Mouse (Mus musculus) mouse trophoblast stem cell (cell line): Measurements from ENCODE around the gene A730009L09Rik.

ENCODE experiments used
- in situ Hi-C, 2 experiments: fragments of 300-500 bp; cut with MseI, MboI; formaldehyde crosslinking; loops; 2 replicates in 1 of 2; 3 replicates in 1 of 2; pipeline ENCODE4 v1.15.1; 2025

Gene A730009L09Rik

GRCm38 (mm10) chr16:84514821-84515220 is at the start of gene A730009L09Rik:
Gene A730009L09Rik (plus strand): TSS chr16:84515121.
- in situ Hi-C loops, result no loop called here

- in situ Hi-C loops, result no loop called here
Measured at GRCm38 (mm10) chr16:84465581-84466165, 49.2 kb upstream of the A730009L09Rik start.

- in situ Hi-C loops, result no loop called here
Measured at GRCm38 (mm10) chr16:84468898-84469297, 46.0 kb upstream of the A730009L09Rik start.

- in situ Hi-C loops, result no loop called here
Measured at GRCm38 (mm10) chr16:84469994-84470393, 44.9 kb upstream of the A730009L09Rik start.

- in situ Hi-C loops, result no loop called here
Measured at GRCm38 (mm10) chr16:84473406-84473805, 41.5 kb upstream of the A730009L09Rik start.

GRCm38 (mm10) chr16:84474712-84475111 is 40.2 kb upstream of the A730009L09Rik start:
- in situ Hi-C loops, result no loop called here

GRCm38 (mm10) chr16:84476948-84477347 is 38.0 kb upstream of the A730009L09Rik start:
- in situ Hi-C loops, result no loop called here

GRCm38 (mm10) chr16:84477528-84477927 is 37.4 kb upstream of the A730009L09Rik start:
- in situ Hi-C loops, result no loop called here

GRCm38 (mm10) chr16:84477952-84478351 is 37.0 kb upstream of the A730009L09Rik start:
- in situ Hi-C loops, result no loop called here

GRCm38 (mm10) chr16:84485931-84486330 is 29.0 kb upstream of the A730009L09Rik start:
- in situ Hi-C loops, result no loop called here

- in situ Hi-C loops, result no loop called here
Measured at GRCm38 (mm10) chr16:84494818-84495217, 20.1 kb upstream of the A730009L09Rik start.

GRCm38 (mm10) chr16:84495438-84495837 is 19.5 kb upstream of the A730009L09Rik start:
- in situ Hi-C loops, result no loop called here

GRCm38 (mm10) chr16:84507681-84508080 is 7.2 kb upstream of the A730009L09Rik start:
- in situ Hi-C loops, result no loop called here

- in situ Hi-C loops, result no loop called here
Measured at GRCm38 (mm10) chr16:84521975-84522635, 7.2 kb downstream of the A730009L09Rik start.

GRCm38 (mm10) chr16:84523061-84523460 is 8.1 kb downstream of the A730009L09Rik start:
- in situ Hi-C loops, result no loop called here

GRCm38 (mm10) chr16:84527375-84527774 is 12.5 kb downstream of the A730009L09Rik start:
- in situ Hi-C loops, result no loop called here

GRCm38 (mm10) chr16:84532803-84533202 is 17.9 kb downstream of the A730009L09Rik start:
- in situ Hi-C loops, result no loop called here

GRCm38 (mm10) chr16:84546059-84546458 is 31.1 kb downstream of the A730009L09Rik start:
- in situ Hi-C loops, result no loop called here

- in situ Hi-C loops, result no loop called here
Measured at GRCm38 (mm10) chr16:84549122-84549521, 34.2 kb downstream of the A730009L09Rik start.

- in situ Hi-C loops, result no loop called here
Measured at GRCm38 (mm10) chr16:84550445-84550844, 35.5 kb downstream of the A730009L09Rik start.

- in situ Hi-C loops, result no loop called here
Measured at GRCm38 (mm10) chr16:84553981-84554380, 39.1 kb downstream of the A730009L09Rik start.

GRCm38 (mm10) chr16:84558113-84558917 is 43.4 kb downstream of the A730009L09Rik start:
- in situ Hi-C loops, result no loop called here
